Mouse (Mus musculus): ENCODE measurements around the gene Btbd19. TPM values are rescaled to one million over a fixed set of nuclear protein-coding genes. Genes with fewer than 3 reads are reported as not detected.

The Btbd19 gene
- polyA plus RNA-seq, 1 experiment from 2014 or later = 5.2 TPM

DNA sequence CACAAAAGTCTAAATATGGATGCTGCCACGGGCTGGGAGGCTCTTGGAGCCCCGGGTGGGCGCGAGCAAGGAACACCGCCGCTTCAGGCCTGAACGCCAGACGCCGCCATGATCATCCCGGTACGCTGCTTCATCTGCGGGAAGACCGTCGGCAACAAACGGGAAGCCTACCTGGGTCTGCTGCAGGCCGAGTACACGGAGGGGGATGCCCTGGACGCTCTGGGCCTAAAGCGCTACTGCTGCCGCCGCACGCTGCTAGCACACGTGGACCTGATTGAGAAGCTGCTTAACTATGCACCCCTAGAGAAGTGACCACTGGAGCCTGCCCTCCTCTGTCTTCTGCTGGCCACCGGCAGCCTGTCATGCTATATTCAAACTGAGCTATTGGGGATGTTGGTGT is 23.3 kb upstream of the Btbd19 start:
- Histone ChIP-seq H3K9me3 (no peaks in the 10 kb centered on the region), H3K4me1 (peaks cover 9% of the 10 kb centered on the region), H3K4me2 (no peak overlapping the region), H3K9ac (no peak overlapping the region), H3K27ac (0 out of 2 replicates have a peak overlapping the region, but pooled peaks have one; percentile 1), H3K36me3 (replicated peaks) (peaks cover 53% of the 10 kb centered on the region), H3K27me3 (0 out of 2 replicates have a peak, but pooled peaks cover under 1% of the 10 kb centered on the region), H3K4me3 (replicated peaks) (no peak overlapping the region)
- no peak for ATAC-seq (ENCODE audit: low FRiP score)
- 73% methylated on average over 24 of the region's 24 CpGs for WGBS

DNA sequence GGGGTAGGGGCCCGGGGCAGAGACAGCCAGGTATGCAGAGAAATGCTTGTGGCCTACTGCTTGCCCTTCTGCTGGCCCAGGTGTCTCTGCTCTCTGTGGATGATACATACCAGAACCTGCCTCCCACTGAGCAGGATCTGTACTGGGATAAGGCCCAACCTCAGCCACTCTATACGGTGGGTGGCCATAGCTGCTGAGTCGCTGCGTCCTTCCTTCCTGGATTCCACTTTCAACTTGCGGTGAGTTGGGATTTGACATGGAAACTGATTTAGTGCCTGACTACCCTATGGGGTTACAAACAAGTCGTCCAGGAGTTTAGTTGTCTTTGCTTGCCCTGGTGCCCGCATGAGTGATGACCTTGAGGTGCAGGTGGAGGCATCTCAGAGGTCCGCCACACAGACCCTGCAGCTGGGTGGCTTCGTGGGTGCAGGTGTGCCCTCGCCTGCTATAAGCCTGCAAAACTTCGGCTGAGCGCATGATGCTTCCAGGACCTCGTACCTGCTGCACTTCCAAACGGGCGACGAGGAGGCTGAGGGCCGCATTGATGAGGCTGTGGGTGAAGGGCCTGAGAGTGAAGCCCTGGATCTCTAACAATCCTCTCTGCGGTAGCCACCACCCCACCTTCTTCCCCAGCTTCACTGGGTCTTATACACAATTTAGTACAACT is 22.7 kb upstream of the Btbd19 start:
- H3K9ac ChIP-seq = no peak overlapping the region
- no peak for ATAC-seq (ENCODE audit: low FRiP score)
- H3K9me3 ChIP-seq = no peaks in the 10 kb centered on the region
- H3K36me3 ChIP-seq (replicated peaks) = peaks cover 46% of the 10 kb centered on the region
- 0 out of 2 replicates have a peak, but pooled peaks cover 5% of the 10 kb centered on the region for H3K27me3 ChIP-seq
- 0 out of 2 replicates have a peak overlapping the region, but pooled peaks have one; percentile 1 for H3K27ac ChIP-seq
- H3K4me1 ChIP-seq = peaks cover 5% of the 10 kb centered on the region
- WGBS = 89% methylated on average over 18 of the region's 18 CpGs
- H3K4me3 ChIP-seq (replicated peaks) = no peak overlapping the region
- H3K4me2 ChIP-seq = no peak overlapping the region

- no peak for ATAC-seq (ENCODE audit: low FRiP score)
- Histone ChIP-seq H3K27ac (no peak overlapping the region), H3K4me2 (no peak overlapping the region), H3K4me3 (replicated peaks) (no peak overlapping the region), H3K27me3 (peaks cover 13% of the 10 kb centered on the region; the same call in 1 of the 2 replicates), H3K9ac (no peak overlapping the region), H3K36me3 (replicated peaks) (peaks cover 28% of the 10 kb centered on the region), H3K9me3 (no peaks in the 10 kb centered on the region), H3K4me1 (no peaks in the 10 kb centered on the region)
- 29% methylated on average over 15 of the region's 15 CpGs for WGBS
These were observed 20.7 kb upstream of the Btbd19 start for GRCm38 (mm10) chr4:117146176-117146575.

DNA sequence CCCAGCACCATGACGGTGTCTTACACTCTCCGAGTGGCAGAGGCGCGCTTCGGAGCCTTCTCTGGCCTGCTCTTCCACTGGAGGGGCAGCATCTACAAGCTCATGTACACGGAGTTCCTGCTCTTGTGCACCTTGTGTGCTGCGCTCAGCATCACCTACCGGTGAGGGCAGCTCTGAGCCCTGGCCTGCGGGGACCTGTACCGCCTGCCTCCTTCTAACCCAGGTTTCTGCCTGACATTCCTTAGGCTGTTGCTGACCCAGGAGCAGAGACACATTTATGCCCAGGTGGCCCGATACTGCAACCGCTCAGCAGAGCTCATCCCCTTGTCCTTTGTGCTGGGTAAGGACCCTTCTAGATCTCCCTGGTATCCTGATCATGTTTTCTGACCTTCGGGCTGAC is 19.7 kb upstream of the Btbd19 start:
- Histone ChIP-seq H3K9ac (no peak overlapping the region), H3K4me2 (no peak overlapping the region), H3K4me3 (replicated peaks) (no peak overlapping the region), H3K9me3 (no peaks in the 10 kb centered on the region), H3K27ac (no peak overlapping the region), H3K36me3 (replicated peaks) (peaks cover 19% of the 10 kb centered on the region), H3K27me3 (peaks cover 13% of the 10 kb centered on the region; the same call in 1 of the 2 replicates), H3K4me1 (no peaks in the 10 kb centered on the region)
- WGBS = 93% methylated on average over 13 of the region's 13 CpGs
- no peak for ATAC-seq (ENCODE audit: low FRiP score)

DNA sequence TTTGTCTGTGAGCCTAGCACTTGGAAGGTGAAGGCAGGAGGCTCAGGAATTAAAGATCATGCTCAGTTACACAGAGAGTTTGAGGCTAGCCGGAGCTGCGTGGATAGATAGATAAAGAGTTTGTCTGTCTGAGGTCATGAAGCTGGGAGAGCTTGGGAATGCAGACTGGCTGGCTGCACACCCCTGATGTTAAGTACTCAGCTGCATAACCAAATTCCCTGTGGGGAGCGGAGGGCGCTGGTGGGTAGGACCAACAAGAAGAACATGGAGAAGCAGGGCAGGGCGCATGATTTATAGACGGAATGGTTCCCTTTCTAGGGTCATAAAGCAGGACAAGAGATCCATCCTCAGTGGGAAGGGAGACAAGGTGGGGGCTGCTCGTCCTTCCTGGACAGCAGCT is 17.5 kb upstream of the Btbd19 start:
- ATAC-seq (ENCODE audit: low FRiP score) = no peak
- no peak overlapping the region for H3K4me2 ChIP-seq
- no peak overlapping the region for H3K4me3 ChIP-seq (replicated peaks)
- no peaks in the 10 kb centered on the region for H3K36me3 ChIP-seq (replicated peaks)
- 71% methylated on average over 7 of the region's 7 CpGs for WGBS
- H3K27me3 ChIP-seq = peaks cover 13% of the 10 kb centered on the region; the same call in 1 of the 2 replicates
- H3K9ac ChIP-seq = no peak overlapping the region
- H3K4me1 ChIP-seq = no peaks in the 10 kb centered on the region
- H3K9me3 ChIP-seq = no peaks in the 10 kb centered on the region
- no peak overlapping the region for H3K27ac ChIP-seq

GRCm38 (mm10) chr4:117140613-117141012 is 15.1 kb upstream of the Btbd19 start:
- H3K27me3 ChIP-seq = peaks cover 16% of the 10 kb centered on the region
- no peak overlapping the region for H3K4me2 ChIP-seq
- no peak overlapping the region for H3K4me3 ChIP-seq (replicated peaks)
- no peak overlapping the region for H3K27ac ChIP-seq
- WGBS = 41% methylated on average over 4 of the region's 4 CpGs
- ATAC-seq (ENCODE audit: low FRiP score) = no peak
- no peaks in the 10 kb centered on the region for H3K4me1 ChIP-seq
- no peaks in the 10 kb centered on the region for H3K36me3 ChIP-seq (replicated peaks)
- H3K9ac ChIP-seq = no peak overlapping the region
- H3K9me3 ChIP-seq = no peaks in the 10 kb centered on the region

DNA sequence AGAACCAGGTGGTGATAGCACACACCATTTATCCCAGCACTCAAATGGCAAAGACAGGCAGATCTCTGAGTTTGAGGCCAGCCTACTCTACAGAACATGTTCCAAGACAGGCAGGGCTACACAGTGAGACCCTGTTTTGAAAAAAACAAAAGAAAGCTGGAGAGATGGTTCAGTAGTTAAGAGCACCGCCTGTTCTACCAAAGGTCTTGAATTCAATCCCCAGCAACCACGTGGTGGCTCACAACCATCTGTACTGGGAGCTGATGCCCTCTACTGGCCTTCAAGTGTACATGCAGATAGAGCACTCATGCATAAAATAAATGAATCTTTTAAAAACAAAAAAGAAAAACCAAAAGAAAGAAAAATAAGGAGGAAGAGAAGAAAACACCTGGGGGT is 13.7 kb upstream of the Btbd19 start:
- no peak overlapping the region for H3K4me2 ChIP-seq
- H3K4me1 ChIP-seq = peaks cover 3% of the 10 kb centered on the region
- no peak overlapping the region for H3K4me3 ChIP-seq (replicated peaks)
- peaks cover 20% of the 10 kb centered on the region for H3K27me3 ChIP-seq
- H3K27ac ChIP-seq = no peak overlapping the region
- 0% methylated on average over 2 of the region's 2 CpGs for WGBS
- no peak overlapping the region for H3K9ac ChIP-seq
- H3K9me3 ChIP-seq = no peaks in the 10 kb centered on the region
- no peaks in the 10 kb centered on the region for H3K36me3 ChIP-seq (replicated peaks)
- ATAC-seq (ENCODE audit: low FRiP score) = no peak

DNA sequence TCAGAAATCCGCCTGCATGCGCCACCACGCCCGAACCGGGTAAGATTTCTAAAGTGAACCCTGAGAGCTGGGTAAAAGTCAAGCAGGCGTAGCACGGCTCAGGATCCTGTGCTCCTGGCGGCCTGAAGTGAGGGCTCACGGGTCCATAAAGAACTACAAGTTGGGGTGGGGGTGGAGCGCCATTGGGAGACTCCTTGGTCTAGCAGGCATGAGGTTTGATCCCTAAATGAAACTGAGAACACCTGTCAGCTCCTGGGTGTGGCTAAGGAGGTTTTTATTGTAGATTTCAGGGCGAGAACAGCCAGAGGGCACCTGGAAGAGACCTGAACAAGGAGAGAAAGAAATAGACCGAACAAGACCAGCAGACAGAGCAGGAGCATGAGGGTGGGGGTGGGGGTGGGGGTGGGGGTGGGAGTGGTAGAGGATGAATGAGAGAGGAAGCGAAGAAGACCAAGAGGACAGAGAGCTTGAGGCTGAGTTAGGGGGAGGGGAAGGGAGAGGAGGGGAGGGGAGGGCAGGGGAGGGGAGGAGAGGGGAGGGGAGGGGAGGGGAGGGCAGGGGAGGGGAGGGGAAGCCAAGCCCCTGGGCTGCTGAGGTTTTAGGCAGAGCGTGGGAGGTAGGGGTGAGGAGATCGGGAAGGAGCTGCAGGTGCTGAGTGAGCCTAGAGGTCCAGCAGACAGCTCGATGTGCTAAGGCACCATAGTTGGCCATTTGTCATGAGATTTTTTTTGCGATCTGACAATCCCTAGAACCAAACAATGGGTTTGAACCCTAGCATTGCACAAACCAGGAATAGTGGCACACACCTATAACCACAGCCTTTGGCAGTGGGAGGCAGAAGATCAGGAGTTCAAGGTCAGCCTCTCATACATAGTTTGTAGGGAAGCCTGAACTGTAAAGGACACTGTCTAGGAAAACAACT is 13.0 kb upstream of the Btbd19 start:
- peaks cover 6% of the 10 kb centered on the region for H3K4me1 ChIP-seq
- no peak overlapping the region for H3K4me2 ChIP-seq
- H3K27me3 ChIP-seq = peaks cover 17% of the 10 kb centered on the region
- WGBS = 76% methylated on average over 16 of the region's 17 CpGs
- H3K27ac ChIP-seq = no peak overlapping the region
- no peak overlapping the region for H3K4me3 ChIP-seq (replicated peaks)
- ATAC-seq (ENCODE audit: low FRiP score) = no peak
- H3K9me3 ChIP-seq = no peaks in the 10 kb centered on the region
- H3K36me3 ChIP-seq (replicated peaks) = no peaks in the 10 kb centered on the region
- no peak overlapping the region for H3K9ac ChIP-seq

- Histone ChIP-seq H3K9me3 (no peaks in the 10 kb centered on the region), H3K4me3 (replicated peaks) (no peak overlapping the region), H3K4me2 (no peak overlapping the region), H3K9ac (no peak overlapping the region), H3K4me1 (peaks cover 28% of the 10 kb centered on the region), H3K27ac (no peak overlapping the region), H3K36me3 (replicated peaks) (no peaks in the 10 kb centered on the region), H3K27me3 (peaks cover 24% of the 10 kb centered on the region)
- ATAC-seq (ENCODE audit: low FRiP score) = no peak
- WGBS = 37% methylated on average over 8 of the region's 8 CpGs
These were observed 10.5 kb upstream of the Btbd19 start for GRCm38 (mm10) chr4:117136034-117136433.

- H3K4me1 ChIP-seq = peaks cover 38% of the 10 kb centered on the region
- H3K27ac ChIP-seq = no peak overlapping the region
- H3K27me3 ChIP-seq = peaks cover 31% of the 10 kb centered on the region
- WGBS = 43% methylated on average over 2 of the region's 2 CpGs
- peak overlapping the region; percentile 93 for H3K4me2 ChIP-seq
- no peaks in the 10 kb centered on the region for H3K9me3 ChIP-seq
- H3K36me3 ChIP-seq (replicated peaks) = peaks cover 8% of the 10 kb centered on the region; the same call in 1 of the 2 replicates
- H3K9ac ChIP-seq = no peak overlapping the region
- H3K4me3 ChIP-seq (replicated peaks) = no peak overlapping the region; the same call in 1 of the 2 replicates
- no peak for ATAC-seq (ENCODE audit: low FRiP score)
These were observed 9.1 kb upstream of the Btbd19 start for GRCm38 (mm10) chr4:117134601-117134995.

DNA sequence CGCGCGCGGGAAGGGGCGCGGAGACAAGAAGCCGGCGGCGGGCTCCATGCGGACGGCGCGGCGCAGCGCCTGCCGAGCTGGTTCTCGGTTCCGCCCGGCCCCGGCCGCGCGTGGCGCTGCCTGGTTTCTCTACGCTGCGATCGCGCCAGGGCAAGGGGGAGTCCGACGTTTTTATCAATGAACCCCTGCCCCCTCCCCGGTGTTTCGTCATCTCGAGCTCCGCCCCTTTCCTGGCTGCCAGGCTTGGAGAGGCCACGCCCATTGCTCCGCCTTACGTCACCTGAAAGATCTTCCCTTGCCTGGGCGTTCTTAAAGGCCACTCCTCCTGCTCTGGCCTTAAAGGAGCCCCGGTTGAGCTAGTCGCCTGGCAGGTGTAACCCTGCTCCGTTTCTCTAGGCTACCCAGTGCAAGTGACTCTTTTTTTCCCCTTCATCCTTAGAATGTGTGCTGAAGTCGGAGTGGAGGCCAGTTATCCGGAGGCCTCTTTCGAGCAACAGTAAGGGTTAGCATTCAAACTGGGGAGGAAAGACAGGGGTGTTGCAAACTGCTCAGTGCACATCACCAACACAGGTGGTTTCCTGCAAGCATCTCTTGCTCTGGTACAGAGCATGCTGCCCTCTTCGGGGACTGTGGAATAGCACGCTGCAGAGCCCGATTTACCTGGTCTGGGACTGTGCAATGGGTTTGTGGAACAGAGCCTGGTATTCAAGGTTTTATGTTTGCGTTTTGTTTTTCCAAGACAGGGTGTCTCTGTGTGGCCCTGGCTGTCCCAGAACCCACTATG is 8.5 kb upstream of the Btbd19 start, which contains the start of gene Plk3:
TSS of gene Plk3 (minus strand) at position 147 of the 784 bp plus-strand sequence.
- Histone ChIP-seq H3K9ac (peak within 1 kb of the TSS; percentile 83), H3K4me3 (replicated peaks) (peak within 1 kb of the TSS; percentile 87), H3K4me2 (peak within 1 kb of the TSS; percentile 93), H3K4me1 (peaks cover 38% of the 10 kb centered on the region), H3K36me3 (replicated peaks) (peaks cover 11% of the 10 kb centered on the region), H3K9me3 (no peaks in the 10 kb centered on the region), H3K27me3 (peaks cover 31% of the 10 kb centered on the region), H3K27ac (peak within 1 kb of the TSS; percentile 59; the same call in 1 of the 2 replicates)
- WGBS = 1% methylated on average over 46 of the region's 48 CpGs
- ATAC-seq (ENCODE audit: low FRiP score) = peak; percentile 90

All from forebrain, embryonic 12.5 days (tissue).